Mouse (Mus musculus) bone marrow, adult 2 months (tissue): ENCODE results near the gene S1pr4.
A peak's percentile ranks its signal among the peaks of the same experiment; 100 is the strongest.

Source experiments
- CTCF ChIP-seq: fragments of 200-500 bp; IDR thresholded peaks from 2 replicates; pipeline ENCODE4 v1.5.1; 2011; ENCODE audit warnings: low read length, control low read depth; ENCODE audit not compliant: control insufficient read depth, insufficient read depth
- POLR2A ChIP-seq: fragments of 200-500 bp; IDR thresholded peaks from 2 replicates; pipeline ENCODE4 v1.6.1; 2011; ENCODE audit warnings: low read depth, mild to moderate bottlenecking, control low read depth, low read length, borderline replicate concordance; ENCODE audit not compliant: control insufficient read depth

GRCm38 (mm10) chr10:81497401-81498270, 2.3 kb downstream of the S1pr4 start:
- TF ChIP-seq POLR2A (peak; percentile 41; the same call in 1 of the 2 replicates), CTCF (no peak)
